Mouse (Mus musculus): Measurements from ENCODE around the gene Tsfm. TPM values are rescaled to one million over a fixed set of nuclear protein-coding genes. Genes with fewer than 3 reads are reported as not detected.

Tsfm gene
- total RNA-seq, 2 experiments from 2014 or later = 45.6 to 46.6 TPM

GRCm38 (mm10) chr10:126988513-126989165 lies 42.0 kb downstream of the Tsfm start:
- ATAC-seq (replicated peaks; ENCODE audit: poor library complexity) = no peak

DNA sequence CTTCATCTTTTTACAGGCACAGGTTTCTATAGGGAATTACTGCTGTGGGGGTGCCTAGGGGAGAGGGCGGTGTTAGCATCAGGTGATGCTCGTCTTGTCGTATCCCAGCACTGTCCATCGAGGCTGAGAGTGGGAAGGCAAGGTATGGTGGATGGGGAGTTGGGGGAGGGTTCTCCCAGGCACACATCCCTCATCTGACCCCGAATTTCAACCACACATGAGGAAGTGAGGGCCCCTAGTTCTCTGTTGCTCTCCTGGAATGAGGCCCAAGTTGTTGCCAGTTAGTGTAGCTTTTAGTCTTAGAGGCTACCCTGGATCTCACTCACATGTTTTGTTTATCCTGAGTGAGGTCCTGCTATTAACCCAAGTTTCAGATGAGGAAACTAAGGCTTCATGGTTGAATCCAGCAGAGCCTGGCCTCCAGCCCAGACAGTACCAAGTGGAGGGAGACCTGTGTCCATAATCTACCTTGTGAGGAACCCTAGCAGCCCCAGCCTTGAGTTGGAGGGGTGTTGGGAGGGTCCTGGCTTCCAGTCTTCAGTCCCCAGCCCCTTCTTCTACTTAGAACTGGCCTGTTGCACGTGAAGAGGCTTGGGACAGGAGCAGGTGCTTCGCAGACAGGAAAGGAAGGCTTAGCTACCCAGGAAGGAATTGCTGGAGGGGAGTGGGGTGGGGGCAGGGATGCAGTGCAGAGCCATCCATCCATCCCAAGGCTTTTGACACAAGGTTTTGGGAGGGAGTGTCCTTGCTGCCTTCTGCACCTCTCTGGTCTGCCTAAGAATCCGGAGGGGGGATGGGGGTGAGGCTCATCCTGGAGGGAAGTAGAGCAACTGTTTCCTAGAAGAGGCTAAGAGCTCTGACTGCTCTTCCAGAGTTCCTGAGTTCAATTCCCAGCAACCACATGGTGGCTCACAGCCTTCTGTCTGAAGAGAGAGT lies 43.2 kb downstream of the Tsfm start:
- peak; percentile 13; the same call in 1 of the 2 replicates for ATAC-seq (replicated peaks; ENCODE audit: poor library complexity)

DNA sequence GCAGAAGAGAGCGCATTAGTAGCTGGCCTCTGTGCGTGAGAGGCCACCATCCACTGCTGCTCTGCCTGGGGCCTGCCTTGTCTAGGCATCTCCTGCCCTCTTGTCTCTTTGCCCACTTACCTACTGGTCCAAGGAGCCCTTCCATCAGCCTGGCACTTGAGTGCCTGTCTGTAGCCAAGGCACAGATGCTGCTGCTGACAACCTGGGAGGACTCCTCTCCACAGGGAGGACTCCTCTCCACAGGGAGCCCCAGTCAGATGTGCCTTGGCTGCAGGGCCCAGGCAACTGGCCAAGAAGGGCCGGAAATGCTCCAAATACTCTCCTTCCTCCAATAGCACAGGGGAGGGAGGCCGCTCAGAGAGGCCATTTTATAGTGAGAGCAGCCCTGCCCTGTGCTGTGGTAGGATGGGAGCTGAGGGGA lies 44.1 kb downstream of the Tsfm start:
- peak; percentile 44 for ATAC-seq (replicated peaks; ENCODE audit: poor library complexity)

DNA sequence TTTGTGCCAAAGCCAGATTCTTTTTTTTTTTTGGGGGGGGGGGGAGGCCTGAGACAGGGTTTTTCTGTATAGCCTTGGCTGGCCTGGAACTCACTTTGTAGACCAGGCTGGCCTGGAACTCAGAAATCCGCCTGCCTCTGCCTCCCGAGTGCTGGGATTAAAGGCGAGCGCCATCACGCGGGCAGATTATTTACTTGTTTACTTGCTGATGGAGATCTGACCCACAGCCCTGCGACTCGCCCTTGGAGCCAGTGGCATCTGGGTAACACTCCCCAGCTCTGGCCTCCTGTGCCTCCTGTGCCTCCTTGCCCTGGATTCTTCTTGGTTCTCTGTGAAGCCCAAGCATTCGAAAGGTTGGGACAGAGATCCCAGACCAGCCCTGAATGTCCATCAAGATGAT lies 45.1 kb downstream of the Tsfm start:
- ATAC-seq (replicated peaks; ENCODE audit: poor library complexity) = no peak

DNA sequence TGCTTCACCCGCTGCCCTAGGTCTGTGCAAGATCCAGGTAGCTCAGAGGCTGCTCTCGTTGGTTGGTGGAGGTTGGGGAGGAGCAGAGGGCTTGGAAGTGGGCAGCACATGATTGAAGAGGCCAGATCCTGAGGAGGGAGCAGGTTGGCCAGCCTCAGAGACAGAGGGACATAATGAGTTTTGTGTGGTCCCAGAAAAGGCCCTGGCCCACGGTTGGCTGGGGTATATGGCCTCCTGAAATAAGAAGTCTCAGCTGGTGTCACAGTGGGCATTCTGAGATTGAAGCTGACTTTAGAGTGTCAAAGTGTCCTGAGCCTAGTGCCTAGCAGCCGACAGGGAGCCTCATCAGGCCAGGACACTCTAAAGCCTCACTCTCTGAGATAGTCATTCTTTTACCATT lies 45.5 kb downstream of the Tsfm start:
- ATAC-seq (replicated peaks; ENCODE audit: poor library complexity) = no peak

DNA sequence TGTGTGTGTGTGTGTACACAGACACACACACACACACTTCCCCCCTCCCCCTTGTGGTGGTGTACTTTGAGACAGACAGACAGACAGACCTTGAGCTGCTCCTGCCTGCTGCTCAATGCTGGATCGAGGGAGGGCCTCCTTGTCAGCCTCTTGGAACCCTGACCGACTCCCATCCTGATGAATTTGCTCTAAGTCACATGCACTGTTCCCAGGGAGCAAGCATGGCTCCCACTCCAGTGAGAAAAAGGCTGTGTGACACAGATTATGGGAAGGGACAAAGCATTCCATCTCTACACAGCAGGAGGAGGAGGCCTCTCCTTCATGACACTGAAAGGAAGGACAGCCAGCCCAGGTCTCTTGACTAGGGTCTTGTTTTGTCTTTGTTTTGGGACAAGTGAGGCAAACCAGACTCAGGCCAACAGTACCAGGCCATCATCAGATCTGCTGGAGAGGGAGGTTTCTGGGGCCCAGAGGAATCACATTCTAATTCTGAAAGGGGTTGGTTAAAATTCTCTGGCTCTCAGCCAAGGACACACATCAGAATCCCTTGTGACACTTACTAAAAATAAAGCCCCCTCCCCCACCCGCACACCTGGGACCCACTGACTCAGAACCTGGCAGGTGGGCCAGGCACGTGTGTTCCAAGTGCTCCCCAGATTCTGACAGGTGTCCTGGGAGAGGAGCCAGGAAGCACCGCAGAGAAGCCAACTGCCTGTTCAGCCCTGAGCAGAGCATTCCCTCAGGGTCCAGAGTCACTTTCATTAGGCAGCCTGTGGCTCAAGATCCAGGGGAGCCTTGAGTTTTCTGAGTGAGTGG lies 46.2 kb downstream of the Tsfm start:
- no peak for ATAC-seq (replicated peaks; ENCODE audit: poor library complexity)

GRCm38 (mm10) chr10:126983193-126983725 lies 47.4 kb downstream of the Tsfm start:
- ATAC-seq (replicated peaks; ENCODE audit: poor library complexity) = no peak

GRCm38 (mm10) chr10:126981746-126982145 lies 48.9 kb downstream of the Tsfm start:
- no peak for ATAC-seq (replicated peaks; ENCODE audit: poor library complexity)

- ATAC-seq (replicated peaks; ENCODE audit: poor library complexity) = no peak
Measured at GRCm38 (mm10) chr10:126980933-126981530, 49.6 kb downstream of the Tsfm start.

DNA sequence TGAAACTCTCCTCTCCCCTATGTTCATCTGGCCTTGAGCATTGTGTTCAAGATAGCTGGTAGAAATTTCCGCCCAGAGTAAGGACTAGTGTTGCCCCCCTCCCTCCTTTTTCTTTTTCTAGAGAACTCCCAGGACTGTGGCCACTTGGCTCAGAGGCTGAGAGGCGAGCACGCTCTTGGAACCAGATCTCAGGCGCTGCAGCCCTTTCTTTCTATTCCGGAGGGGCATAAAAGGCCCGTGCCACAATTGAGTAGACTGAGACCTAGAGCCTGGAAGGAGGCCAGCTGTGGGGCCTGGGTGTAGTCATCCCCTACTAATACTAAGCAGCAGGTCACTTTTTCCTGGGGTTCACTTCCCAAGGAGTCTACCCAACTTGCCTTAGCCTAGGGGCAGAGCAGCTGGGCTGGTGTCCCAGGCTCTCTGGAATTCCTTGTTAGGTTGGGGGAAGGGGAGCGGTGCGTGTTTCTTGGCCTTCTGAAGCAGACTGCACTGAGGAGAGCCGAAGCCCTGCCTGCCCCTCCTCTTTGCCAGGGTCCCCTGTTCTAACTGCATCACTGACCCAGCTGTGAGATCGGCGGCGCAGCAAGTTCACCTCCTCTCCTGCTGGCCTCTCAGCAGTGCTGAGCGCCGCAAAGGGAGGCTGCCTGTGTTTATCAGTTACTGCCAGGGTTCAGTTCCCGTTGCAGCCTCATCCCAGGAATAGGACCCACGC lies 50.3 kb downstream of the Tsfm start:
- no peak; the same call in 1 of the 2 replicates for ATAC-seq (replicated peaks; ENCODE audit: poor library complexity)

DNA sequence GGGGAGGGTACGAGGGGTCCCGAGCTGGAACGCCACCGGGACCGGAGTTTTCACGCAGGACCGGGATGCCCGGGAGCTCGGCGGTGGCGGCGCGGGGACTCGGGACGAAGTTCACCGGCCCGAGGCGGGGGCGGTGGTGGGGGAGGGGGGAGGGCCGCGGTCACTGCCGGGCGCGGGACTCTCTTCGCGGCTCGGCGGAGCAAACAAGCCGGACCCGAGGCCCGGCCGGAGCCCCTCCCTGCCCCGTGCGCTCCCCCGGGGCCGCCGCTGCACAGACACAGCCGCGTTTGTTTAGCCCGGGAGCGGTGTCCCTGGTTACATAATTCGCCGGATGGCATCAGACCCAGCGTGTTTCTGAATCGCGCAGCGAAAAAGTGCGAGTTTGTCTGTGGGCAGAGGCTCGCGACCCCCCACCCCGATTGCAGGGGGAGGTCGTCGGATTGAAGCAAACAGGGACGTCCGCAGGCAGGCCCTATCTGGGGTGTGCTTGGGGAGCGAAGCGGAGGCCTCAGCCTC lies 50.9 kb downstream of the Tsfm start:
- no peak for ATAC-seq (replicated peaks; ENCODE audit: poor library complexity)

GRCm38 (mm10) chr10:126979121-126979635 lies 51.5 kb downstream of the Tsfm start:
- no peak for ATAC-seq (replicated peaks; ENCODE audit: poor library complexity)

GRCm38 (mm10) chr10:126978277-126978994 lies 52.2 kb downstream of the Tsfm start, which contains the start of gene Ctdsp2:
Gene Ctdsp2 (plus strand): TSS chr10:126978717.
- peak; percentile 87 for ATAC-seq (replicated peaks; ENCODE audit: poor library complexity)

DNA sequence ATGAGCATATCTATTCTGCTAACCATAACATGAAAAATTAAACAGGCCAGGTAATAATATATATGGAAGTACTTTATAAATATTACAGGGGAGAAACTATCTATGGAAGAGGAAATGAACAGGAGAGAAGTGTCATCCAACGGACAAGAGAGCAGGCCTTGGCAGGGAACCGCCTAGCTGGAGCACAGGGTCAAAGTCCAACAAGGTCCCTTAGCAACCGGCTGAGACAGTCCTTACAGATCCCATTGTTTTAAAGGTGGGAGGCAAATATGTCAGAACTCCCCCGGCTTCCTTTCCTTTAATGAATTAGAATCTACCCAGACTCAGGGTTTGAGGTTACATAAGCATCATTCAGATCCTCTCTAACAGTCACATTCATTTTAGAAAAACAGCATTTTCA lies 53.6 kb downstream of the Tsfm start:
- ATAC-seq (replicated peaks; ENCODE audit: poor library complexity) = no peak

DNA sequence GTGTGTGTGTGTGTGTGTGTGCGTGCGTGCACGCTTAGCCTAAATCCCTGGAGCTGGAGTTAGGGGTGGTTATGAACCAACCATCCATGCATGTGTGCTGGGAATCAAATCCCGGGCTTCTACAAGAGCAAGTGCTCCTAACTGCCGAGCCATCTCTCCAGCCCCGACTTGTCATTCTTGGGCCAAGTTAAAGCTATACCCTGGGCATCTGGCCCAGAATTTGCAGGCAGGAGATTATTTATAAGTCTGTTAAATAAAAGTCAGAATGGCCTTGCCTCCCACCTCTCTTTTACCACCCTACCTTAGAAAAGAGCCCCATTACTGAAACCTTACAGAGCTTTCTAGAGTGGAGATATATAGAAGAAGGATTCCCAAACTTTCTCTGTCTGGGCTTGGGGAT lies 54.9 kb downstream of the Tsfm start:
- no peak for ATAC-seq (replicated peaks; ENCODE audit: poor library complexity)

GRCm38 (mm10) chr10:126972988-126973387 lies 57.7 kb downstream of the Tsfm start:
- no peak for ATAC-seq (replicated peaks; ENCODE audit: poor library complexity)

DNA sequence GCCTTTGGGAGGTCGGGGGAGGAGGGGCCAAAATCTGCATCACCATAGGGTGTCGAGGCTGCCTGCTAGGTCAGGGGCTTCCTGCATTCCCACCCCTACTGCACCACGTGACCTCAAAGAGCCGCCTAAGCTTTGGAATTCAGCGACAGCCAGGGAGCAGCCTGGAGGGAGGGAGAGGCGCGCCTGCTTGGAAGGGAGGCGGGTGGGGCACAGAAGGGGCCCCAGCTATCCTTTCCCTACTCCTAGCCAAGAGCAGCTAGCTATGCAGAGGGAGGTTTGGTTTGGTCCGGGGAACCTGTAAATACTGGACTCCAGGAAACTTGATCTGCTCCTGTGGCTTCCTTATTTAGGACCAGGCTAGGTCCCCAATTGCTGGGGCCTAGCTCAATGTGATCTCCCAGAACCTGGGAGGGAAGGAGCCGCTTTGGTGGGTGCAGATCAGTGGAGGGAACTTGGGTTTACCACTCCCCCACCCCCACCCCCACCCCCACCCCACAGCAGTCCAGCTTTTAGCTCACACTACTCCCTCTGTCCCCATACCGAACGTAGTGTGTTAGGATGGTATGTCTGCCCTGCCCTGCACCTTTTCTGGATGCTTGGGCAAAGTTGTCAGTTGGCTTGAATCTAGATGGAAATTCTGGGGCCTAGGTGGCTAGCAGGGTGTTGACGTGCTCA lies 58.5 kb downstream of the Tsfm start:
- ATAC-seq (replicated peaks; ENCODE audit: poor library complexity) = no peak

DNA sequence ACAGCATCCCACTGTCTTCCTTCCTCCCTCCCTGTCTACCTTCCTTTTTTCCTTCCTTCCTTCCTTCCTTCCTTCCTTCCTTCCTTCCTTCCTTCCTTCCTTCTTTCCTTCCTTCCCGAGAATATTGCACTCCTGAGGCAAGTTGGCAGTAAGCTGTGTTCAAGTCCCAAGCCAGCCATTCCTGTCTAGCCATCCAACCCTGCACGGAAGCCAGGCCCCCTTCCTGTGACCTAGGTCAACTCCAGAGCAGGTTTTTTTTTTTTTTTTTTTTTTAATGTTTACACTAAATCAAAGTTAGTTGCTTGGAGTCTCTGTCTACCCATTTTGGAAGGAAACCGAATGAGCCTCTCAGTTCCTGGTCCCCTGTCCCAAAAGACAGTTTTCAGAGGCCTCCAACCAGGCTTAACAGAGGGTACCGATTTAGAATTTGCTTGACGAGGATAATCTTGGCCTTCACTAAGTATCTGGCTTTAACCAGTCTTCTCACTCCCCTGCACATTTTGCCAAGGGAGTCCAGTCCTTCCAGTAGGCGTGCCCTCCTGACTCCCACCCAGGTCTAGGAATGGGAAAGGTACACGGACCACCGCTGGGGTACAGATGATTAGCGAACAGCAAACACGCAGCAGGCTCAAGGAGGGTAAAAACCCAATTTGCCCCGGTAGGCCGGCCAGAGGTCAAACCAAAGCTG lies 59.1 kb downstream of the Tsfm start:
- no peak for ATAC-seq (replicated peaks; ENCODE audit: poor library complexity)

Measured in megakaryocyte progenitor cell, adult 5-6 weeks (primary cell).